Mouse (Mus musculus) lung, postnatal 0 days (tissue): ENCODE data around the gene Npas2.

Source experiments
- CTCF ChIP-seq: IDR thresholded peaks from 2 replicates; pipeline ENCODE4 v1.5.1; 2016; ENCODE audit warnings: antibody characterized with exemption, mild to moderate bottlenecking
- EP300 ChIP-seq: IDR thresholded peaks from 2 replicates; pipeline ENCODE4 v1.6.1; 2016; ENCODE audit warnings: antibody characterized with exemption, mild to moderate bottlenecking, control low read depth

GRCm38 (mm10) chr1:39393217-39393867, 199.8 kb downstream of the Npas2 start:
- no peak for TF ChIP-seq CTCF
- TF ChIP-seq EP300 = peak; percentile 55
